Mouse (Mus musculus) neural tube, embryonic 13.5 days (tissue): Measurements from ENCODE around the gene 1700031F05Rik. TPM values are rescaled to one million over a fixed set of nuclear protein-coding genes. Genes with fewer than 3 reads are reported as not detected.
"Not testable (repeated sequence)": the region's sequence is repeated elsewhere in the genome, so short reads cannot be mapped to it uniquely, and the experiment has no call there.

Experiments used
- ATAC-seq: fragments of 200-750 bp; cut with Nextera tagmentation; 2 replicates; pipeline ENCODE4 v1.8.0; 2017; ENCODE audit warnings: low read depth, mild to moderate bottlenecking, moderate TSS enrichment, moderate library complexity
- H3K27ac ChIP-seq: fragments of 300-500 bp; sonication (generic); replicated peaks from 2 replicates; pipeline ENCODE4 v1.5.1; 2015; ENCODE audit warnings: moderate library complexity, mild to moderate bottlenecking, inconsistent platforms
- H3K27me3 ChIP-seq: fragments of 300-500 bp; sonication (generic); 2 replicates; pipeline ENCODE4 v1.6.1; 2015; ENCODE audit warnings: mild to moderate bottlenecking, inconsistent platforms
- H3K36me3 ChIP-seq: fragments of 300-500 bp; sonication (generic); 2 replicates; pipeline ENCODE4 v1.6.1; 2015; ENCODE audit warnings: mild to moderate bottlenecking, inconsistent platforms
- H3K4me1 ChIP-seq: fragments of 300-500 bp; sonication (generic); replicated peaks from 2 replicates; pipeline ENCODE4 v1.6.1; 2015; ENCODE audit warnings: inconsistent platforms
- H3K4me2 ChIP-seq: fragments of 300-500 bp; sonication (generic); 2 replicates; pipeline ENCODE4 v1.6.1; 2015; ENCODE audit warnings: inconsistent platforms, mild to moderate bottlenecking, moderate library complexity
- H3K4me3 ChIP-seq: fragments of 300-500 bp; sonication (generic); 2 replicates; pipeline ENCODE4 v1.5.1; 2015; ENCODE audit warnings: mild to moderate bottlenecking, inconsistent platforms
- H3K9ac ChIP-seq: fragments of 300-500 bp; sonication (generic); 2 replicates; pipeline ENCODE4 v1.6.1; 2015; ENCODE audit warnings: moderate library complexity, mild to moderate bottlenecking, inconsistent platforms
- H3K9me3 ChIP-seq: fragments of 300-500 bp; sonication (generic); 2 replicates; pipeline ENCODE4 v1.6.1; 2016; ENCODE audit warnings: inconsistent platforms
- WGBS: fragments of 180-500 bp; shearing (Covaris S2); methylation state at CpG from one replicate; pipeline ENCODE4 v1.1.7; 2015; 5-methylcytosine and 5-hydroxymethylcytosine counted together
- polyA plus RNA-seq: library from polyadenylated mRNA; unstranded; fragments of >200 nt; fragmentation: Nextera tagmentation; extraction: Ambion mirVana; gene quantifications from 2 replicates; pipeline ENCODE4 v1.2.1, GENCODE M21; 2015

Gene 1700031F05Rik
- polyA plus RNA-seq: not detected in 2 replicates

DNA sequence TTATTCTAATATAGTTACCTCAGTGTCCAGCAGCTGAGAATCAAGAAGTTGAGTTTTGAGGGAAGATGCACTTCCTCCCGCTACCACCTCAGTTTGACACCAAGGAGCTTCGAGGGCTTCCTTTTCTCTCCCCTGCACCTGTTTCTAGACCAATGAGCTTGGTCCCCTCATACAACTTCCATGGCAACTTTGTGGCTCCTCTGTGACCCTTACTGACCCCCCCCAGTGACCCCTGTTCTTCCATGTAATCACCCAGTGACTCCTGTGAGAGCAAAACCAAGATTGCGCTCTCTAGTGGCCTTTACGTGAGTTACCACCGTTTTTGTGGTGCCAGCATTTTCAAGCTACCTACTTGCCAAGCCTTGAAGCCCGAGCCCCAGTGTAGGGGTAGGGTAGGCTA lies at the start of gene 1700031F05Rik:
Gene 1700031F05Rik (minus strand): TSS at position 101 of the 400 bp plus-strand sequence.
- Histone ChIP-seq H3K27me3 (0 out of 2 replicates have a peak, but pooled peaks cover 4% of the 10 kb centered on the region), H3K9ac (no peak within 1 kb of the TSS), H3K9me3 (no peaks in the 10 kb centered on the region), H3K4me2 (no peak within 1 kb of the TSS), H3K4me3 (no peak within 1 kb of the TSS), H3K27ac (no peak within 1 kb of the TSS), H3K36me3 (no peaks in the 10 kb centered on the region), H3K4me1 (no peaks in the 10 kb centered on the region)
- whole genome bisulfite sequencing: 85% methylated on average over 5 of the region's 6 CpGs
- no peak for ATAC-seq

GRCm38 (mm10) chrX:102914823-102915222 lies 47.1 kb upstream of the 1700031F05Rik start:
- not testable (repeated sequence) for H3K9ac ChIP-seq, H3K27me3 ChIP-seq, ATAC-seq, H3K9me3 ChIP-seq, H3K27ac ChIP-seq, H3K4me1 ChIP-seq, H3K4me3 ChIP-seq, H3K4me2 ChIP-seq, H3K36me3 ChIP-seq
- WGBS: 82% methylated on average over 1 of the region's 1 CpGs

DNA sequence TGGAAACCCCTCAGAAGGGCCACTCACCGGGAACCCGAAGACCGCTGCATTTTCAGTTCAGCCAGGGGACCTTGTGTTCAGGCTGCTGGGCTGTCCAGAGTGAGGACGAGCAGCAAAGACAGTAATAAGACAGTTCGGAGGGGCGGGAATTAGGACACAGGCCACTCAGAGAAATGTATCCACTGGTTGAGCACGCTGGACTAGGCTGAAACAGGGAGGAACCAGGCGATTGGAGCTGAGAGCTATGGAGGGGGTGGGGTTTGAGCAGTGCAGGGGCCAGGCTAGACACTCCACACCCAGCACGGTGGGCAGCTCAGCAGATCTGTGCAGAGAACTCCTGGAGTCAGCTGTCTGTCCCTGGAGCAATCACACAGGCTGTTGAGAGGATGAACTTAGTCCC lies 40.8 kb upstream of the 1700031F05Rik start, which contains the start of the genes Dmrtc1a and 1700011M02Rik:
Gene Dmrtc1a (minus strand): TSS at position 101 of the 400 bp plus-strand sequence.
Gene 1700011M02Rik (plus strand): TSS at position 319 of the 400 bp plus-strand sequence.
- not testable (repeated sequence) for H3K4me2 ChIP-seq, H3K9ac ChIP-seq, H3K4me3 ChIP-seq, H3K4me1 ChIP-seq, H3K27ac ChIP-seq, H3K36me3 ChIP-seq, ATAC-seq, H3K9me3 ChIP-seq
- WGBS: 87% methylated on average over 9 of the region's 9 CpGs
- peaks cover 21% of the 10 kb centered on the region for H3K27me3 ChIP-seq

GRCm38 (mm10) chrX:102854516-102854915 lies 13.3 kb downstream of the 1700031F05Rik start, which contains the start of gene Dmrtc1c2:
TSS of gene Dmrtc1c2 (minus strand) at chrX:102854616.
- not testable (repeated sequence) for H3K9me3 ChIP-seq, H3K4me1 ChIP-seq, H3K4me3 ChIP-seq, H3K27me3 ChIP-seq, H3K36me3 ChIP-seq, H3K4me2 ChIP-seq, H3K9ac ChIP-seq, ATAC-seq, H3K27ac ChIP-seq
- WGBS: 93% methylated on average over 3 of the region's 13 CpGs

DNA sequence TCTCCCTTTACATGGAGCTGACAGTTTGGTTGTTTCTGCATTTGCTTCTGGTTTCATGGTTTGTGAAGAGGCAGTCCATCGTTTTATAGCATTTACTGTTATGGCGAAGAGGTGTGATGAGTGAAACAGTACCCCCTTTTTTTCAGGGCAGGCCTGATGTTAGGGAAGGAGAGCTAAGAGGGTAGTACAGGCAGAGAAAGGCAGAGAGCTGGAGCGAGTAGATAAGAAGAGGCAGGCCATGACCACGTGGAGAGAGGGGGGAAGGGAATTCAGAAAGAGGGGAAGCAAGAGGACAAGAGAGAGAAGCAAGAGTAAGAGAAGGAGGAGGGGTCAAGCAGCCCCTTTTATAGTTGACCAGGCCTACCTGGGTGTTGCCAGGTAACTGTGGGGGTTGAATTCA lies 55.5 kb downstream of the 1700031F05Rik start:
- H3K36me3 ChIP-seq: no peaks in the 10 kb centered on the region
- 59% methylated on average over 4 of the region's 4 CpGs for WGBS
- H3K9me3 ChIP-seq: no peaks in the 10 kb centered on the region
- H3K4me3 ChIP-seq: no peak overlapping the region
- H3K4me2 ChIP-seq: no peak overlapping the region
- H3K9ac ChIP-seq: no peak overlapping the region
- no peak overlapping the region for H3K27ac ChIP-seq
- H3K27me3 ChIP-seq: peaks cover 22% of the 10 kb centered on the region; the same call in 1 of the 2 replicates
- no peaks in the 10 kb centered on the region for H3K4me1 ChIP-seq
- ATAC-seq: no peak

Other genes starting within 250 kb of the 1700031F05Rik start
- gene Phka1, start 223.7 kb downstream of the 1700031F05Rik start, polyA plus RNA-seq: 7.0 and 7.6 TPM in 2 replicates
- gene Gm3880, start 181.0 kb downstream of the 1700031F05Rik start, polyA plus RNA-seq: not detected in 2 replicates
- not detected in 2 replicates for gene Gm9112, start 160.3 kb downstream of the 1700031F05Rik start, polyA plus RNA-seq
- not detected in 2 replicates for gene Dmrtc1b, start 160.1 kb downstream of the 1700031F05Rik start, polyA plus RNA-seq
- gene Dmrtc1c1, start 65.0 kb downstream of the 1700031F05Rik start, polyA plus RNA-seq: not detected in 2 replicates
- gene Dmrtc1c2, start 13.4 kb downstream of the 1700031F05Rik start, polyA plus RNA-seq: not detected in 2 replicates
- 0.87 and 2.1 TPM in 2 replicates for gene Dmrtc1a, start 40.7 kb upstream of the 1700031F05Rik start, polyA plus RNA-seq
- gene 1700011M02Rik, start 40.9 kb upstream of the 1700031F05Rik start, polyA plus RNA-seq: not detected in 2 replicates
- gene 1700018G05Rik, start 60.4 kb upstream of the 1700031F05Rik start, polyA plus RNA-seq: not detected in 2 replicates